Mouse (Mus musculus): ENCODE data around the gene Nelfb. TPM values are rescaled to one million over a fixed set of nuclear protein-coding genes. Genes with fewer than 3 reads are reported as not detected.

Nelfb gene
- total RNA-seq, 2 experiments from 2014 or later = 62.1 to 68.6 TPM

DNA sequence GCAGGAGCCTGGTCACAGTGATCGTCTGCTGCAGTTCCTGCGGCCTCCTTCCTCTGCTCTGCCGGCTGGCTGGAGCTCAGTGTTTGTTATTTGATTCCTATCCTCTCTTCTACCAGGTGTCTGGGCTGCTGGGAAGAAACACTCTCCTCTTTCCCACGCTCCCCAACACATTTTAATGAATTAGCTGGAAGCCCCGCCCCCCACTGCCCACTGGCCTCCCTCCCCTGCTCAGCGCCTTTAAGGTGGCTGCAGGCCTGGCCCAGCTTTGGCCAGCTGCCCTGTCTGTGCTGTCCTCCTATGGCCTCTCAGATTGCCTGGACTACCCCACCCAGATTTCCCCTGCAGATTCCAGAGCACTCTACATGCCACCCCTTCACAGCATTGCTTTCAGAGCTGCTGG is 33.6 kb downstream of the Nelfb start:
- peak in 1 of 2 experiments; percentile 47 for DNase-seq (ENCODE audit: low spot score in 2 of 2)

DNA sequence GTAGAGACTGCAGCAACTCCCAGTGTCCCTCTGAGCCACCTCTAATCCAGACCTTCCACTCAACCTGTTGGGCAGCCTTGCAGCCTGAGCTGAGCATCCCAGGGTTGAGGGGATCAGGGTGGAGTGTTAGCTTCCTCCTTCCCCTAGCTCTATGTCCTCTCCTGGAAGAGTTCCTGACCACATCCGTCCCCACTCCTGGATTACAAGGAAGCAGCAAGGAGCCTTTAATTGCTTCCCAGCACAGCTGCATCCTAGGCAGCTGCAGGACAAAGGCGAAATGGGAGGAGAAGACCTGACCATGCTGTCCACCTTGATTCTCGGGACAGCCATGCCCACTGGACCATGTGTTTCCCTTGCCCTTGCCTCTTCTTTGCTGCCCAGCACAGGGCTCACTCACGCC is 34.2 kb downstream of the Nelfb start:
- no peak for DNase-seq (ENCODE audit: low spot score in 2 of 2)

DNA sequence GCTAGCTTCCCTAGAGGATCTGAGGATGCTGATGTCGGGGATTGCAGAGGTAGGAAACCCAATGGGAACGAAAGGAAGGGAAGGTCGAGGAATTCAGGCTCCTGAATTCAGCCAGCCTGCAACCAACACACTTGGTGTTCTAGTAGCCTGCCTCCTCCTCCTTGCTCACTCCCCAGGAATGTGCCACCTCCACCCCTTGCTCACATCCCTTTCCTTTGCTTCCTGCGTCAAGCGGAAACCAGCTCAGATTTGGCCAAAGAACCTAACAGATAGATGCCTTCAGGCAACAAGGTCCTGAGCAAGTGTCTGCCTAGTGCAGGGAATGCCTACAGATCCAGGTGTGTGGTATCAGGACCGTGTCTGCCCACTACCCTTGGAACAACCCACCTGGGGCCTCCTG is 34.7 kb downstream of the Nelfb start:
- DNase-seq (ENCODE audit: low spot score in 2 of 2) = no peak

DNA sequence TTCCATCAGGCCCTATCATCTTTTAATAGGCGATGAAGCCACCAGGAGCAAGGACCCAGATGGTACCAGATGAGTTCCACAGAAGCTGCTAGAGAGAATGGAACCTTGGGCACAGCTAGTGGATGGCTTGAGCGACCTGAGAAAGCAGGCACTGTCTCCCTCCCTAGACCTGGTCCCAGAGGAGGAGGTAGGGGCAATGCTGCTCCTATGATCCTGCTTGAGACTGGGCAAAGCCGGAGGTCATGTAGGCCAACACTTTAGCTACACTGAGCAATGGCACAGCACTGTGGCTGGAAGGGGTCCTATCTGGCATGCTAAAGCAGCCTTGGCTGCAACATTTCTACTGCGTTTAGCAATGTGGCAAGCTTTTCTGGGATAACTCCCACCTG is 35.6 kb downstream of the Nelfb start:
- DNase-seq (ENCODE audit: low spot score in 2 of 2) = no peak

DNA sequence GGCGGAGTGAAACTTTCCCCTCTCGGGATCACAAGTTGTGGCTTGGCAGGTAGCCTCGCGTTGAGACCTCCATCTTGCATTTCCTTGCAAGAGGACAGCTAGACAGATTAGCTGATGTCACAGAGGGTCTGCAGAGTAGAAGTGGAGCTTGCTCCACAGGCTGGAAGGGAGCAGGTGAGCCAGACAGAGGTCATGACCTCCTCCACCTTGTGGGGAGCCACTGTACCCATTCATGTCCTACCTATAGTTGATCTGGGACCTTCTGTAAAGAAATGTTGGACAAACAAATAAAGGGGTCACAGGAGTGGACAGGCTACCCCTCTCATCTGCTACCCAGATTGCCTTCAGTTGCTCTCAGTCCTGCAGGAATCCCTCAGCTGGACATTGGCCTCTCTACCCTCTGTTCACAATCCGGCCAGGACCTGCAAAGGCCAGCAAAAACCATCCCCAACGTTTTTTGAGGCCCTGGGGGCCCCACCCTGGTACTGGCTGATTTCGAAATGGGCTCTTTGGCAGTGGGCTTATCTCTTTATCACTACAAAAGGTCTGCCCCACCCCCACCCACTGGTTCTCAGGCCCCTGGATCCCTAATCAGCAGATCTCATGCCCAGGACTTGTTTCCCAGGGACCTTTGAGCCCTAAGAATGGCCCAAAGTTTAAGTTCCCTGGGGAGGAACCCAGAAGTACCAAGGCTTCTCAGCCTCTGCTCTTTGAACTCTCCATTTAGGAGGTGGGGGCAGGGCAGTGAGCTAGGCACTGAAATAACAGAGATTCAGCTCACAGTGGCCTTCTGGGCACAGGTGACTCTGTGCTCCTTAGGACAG is 36.2 kb downstream of the Nelfb start:
- no peak for DNase-seq (ENCODE audit: low spot score in 2 of 2)

DNA sequence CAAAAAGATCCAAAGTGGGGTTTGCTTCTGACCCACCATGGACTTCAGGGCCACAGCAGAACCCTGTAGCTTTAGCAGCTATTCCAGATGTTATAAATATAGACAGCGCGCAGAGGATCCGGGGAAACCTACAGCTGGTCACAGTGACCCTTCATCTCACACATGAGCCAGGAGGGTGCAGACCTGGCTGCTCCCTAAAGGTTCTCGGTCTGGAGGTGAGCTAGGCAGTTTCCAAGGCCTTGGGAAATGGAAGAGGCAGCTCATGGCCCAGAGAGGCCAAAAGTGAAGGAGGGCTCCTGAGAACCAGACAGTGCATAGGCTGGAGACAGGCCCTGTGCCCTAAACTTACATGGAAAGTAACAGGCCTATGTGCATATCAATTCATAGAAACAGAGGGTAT is 37.5 kb downstream of the Nelfb start:
- no peak for DNase-seq (ENCODE audit: low spot score in 2 of 2)

DNA sequence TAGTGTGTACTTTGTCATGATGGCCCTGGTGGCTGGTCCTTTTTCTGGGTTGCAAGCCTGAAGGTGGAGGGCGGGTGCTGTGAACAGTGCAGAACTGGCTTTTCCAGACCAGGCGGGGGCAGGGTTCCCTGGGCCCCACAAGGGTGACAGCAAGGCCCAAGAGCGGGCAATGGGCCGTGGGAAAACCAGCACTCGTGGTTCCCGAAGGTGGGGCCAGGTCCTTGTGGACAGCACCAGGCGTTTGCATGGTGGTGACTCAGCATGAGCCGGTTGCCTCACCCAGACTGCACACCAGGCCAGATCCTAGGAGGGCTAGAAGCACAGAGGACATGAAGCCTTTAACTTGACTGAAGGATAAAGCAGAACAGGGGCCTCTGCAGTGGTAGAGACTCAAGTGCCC is 38.7 kb downstream of the Nelfb start:
- DNase-seq (ENCODE audit: low spot score in 2 of 2) = no peak

DNA sequence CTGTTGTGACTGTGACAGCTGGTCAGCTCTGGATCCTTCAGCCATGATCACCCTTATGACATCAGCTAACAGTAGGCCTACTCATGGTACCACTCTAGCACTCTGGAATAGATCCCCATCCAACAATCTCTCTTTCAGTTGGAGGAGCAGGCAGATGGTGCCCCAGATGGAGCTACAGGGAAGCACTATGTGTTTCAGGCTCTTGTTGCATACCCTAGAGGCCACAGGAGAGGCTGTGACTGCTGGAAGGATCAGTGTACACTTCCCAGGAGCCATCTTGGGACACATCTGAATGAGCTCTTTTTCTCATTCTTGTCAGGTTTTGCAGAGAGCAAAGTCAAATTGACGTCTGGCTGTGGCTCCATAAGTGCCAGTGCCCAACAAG is 39.5 kb downstream of the Nelfb start:
- DNase-seq (ENCODE audit: low spot score in 2 of 2) = no peak

DNA sequence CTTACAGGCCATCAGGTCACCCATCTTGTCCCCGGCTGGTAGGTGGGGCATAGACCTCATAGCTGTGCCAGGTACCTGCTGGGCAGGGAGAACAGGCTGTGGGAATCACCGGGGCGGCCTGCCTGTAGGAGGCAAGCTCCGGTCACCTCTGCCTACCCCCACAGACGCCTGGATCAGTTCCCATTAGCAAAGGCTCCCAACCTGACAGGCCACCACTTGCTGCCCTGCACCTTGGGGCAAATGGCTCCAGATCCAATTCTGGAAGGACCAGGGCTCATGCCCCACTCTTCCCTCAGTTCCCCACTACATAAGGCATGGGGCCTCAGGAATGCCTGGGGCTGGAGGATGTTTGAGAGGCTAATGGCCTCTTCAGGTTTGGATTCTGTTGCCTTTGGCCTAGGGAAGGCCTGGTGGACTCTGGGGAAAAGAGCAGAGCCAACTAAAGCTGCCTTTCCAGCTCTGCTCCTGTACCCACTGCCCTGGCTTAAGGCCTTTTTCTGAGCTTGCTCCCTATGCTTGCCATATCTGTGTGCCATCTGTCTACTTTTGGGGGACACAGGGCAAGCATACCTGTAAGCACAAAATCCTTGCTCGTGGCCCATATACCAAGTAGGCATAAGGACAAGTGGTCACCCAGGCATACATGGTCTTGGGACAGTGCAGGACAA is 40.1 kb downstream of the Nelfb start:
- no peak for DNase-seq (ENCODE audit: low spot score in 2 of 2)

DNA sequence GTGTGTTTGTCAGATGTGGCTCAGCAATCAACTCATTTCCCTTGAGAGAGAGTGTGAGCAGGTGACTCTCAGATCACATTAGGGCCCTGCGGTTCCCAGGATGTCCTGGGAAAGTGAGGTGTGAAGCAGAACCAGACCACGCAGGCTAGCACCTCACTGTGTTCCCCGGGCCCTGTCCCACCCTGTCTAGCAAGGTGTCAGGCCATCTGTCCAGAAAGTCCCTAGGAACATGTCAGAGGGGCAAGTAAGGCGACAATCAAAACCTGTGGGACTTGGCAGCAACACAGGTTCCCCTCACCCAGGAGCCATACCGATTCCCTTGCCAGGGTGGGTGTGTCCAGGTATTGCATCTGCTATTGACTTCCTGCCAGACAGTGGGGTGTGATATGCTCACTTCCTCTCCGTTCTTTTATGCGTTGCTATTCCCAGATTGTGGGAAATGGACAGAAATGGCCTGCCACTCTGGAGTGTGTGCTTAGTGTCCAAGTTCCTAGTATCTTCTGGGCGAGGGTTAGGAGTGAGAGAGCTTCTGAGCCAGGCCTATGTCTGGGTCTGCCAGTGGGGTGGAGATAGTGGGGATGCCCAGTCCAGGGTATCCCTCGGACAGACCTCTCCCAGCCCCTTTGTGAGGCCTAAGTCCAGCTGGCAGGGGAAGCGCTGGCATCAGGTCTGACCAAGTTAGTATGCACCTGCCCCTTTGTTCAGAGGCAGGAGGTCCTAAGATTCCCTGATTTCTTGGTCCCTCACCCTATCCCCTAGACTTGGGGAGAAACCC is 40.8 kb downstream of the Nelfb start:
- no peak for DNase-seq (ENCODE audit: low spot score in 2 of 2)

DNA sequence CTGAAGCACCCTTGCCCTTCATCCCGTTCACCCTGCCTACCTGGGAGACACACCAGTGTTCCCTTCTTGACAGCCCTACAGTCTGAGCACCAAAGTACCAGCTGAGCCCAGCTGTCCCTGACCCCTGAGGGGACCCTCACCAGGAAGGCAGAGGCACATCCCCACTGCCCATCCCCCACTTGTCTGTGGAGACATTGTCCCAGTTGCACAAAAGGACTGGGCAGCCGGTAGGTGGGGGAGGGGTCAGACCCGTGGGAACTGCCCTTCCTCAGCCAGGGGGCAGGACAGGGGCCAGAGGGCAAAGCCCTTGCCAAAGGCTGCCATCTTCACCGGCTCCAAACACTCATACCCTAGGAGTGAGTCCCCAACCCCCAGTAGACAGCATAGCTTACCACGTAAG is 41.5 kb downstream of the Nelfb start:
- no peak for DNase-seq (ENCODE audit: low spot score in 2 of 2)

DNA sequence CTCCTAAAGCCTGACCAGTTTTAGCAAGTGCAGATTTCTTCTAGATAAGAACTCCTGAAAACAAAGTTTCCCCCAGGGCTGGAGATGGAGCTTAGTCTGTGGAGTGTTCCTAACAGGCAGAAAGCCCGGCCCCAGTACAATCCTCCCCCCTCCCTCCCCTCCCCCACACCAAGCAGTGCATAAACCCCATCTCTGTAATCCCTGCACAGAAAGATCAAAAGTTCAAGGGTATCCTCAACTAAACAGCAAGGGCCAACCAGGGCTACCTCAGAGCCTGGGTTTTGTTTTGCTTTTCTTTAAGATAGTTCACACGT is 42.7 kb downstream of the Nelfb start:
- DNase-seq (ENCODE audit: low spot score in 2 of 2) = no peak

DNA sequence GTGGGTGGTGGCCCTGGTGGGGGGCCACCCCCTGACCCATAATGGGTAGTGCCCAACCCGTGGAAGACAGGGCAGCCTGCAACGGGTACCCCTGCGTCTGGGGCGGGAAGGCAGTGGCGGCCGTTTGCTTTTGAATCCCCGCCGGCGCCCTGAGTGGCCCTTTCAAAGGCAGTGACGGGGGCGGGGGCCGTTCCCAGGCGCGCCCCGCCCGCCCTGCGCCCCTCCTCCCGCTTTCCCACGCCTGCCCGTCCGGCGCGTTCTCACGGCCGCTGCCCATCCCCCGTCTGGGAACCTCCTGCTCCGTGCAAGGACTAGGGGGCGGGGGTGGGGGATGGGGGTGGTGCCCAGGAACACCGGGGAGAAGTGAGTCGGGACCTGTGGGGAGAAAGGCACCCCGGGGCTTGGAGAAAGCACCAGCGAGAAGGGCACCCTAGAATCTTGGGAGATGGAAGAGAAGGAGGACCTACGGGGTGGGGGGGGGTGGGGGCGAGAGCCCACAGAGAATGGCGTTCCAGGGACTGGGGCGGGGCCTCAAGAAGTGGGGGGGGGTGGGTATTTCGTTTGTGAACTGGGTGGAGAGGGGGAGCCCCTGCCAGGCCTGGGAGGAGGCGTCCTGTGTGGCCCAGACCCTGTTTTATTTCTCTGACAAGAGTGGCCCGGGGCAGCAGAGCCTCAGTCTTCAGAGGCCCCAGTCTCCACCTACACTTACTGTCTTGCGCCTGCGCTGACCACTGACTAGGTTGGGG is 43.2 kb downstream of the Nelfb start:
- peak; percentile 37 to 41 for DNase-seq (ENCODE audit: low spot score in 2 of 2)

DNA sequence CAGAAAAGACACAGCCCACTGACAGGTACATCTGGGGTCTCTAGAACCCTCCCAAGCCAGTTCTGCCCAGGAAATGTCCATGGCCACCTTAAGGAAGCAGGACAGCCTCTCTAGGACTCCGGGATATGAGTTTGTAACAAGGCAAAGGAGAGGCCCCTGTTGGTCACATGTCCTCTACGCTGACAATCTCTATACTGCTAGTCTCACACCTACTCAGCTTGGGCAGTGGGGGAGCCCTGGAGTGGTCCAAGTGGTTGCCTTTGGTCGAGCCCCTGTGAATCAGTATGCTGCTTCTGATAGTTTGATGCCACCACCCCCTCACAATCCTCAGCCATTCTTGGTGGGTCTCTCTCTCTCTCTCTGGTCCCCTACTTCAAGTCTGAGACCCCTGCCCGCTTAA is 43.8 kb downstream of the Nelfb start:
- no peak for DNase-seq (ENCODE audit: low spot score in 2 of 2)

DNA sequence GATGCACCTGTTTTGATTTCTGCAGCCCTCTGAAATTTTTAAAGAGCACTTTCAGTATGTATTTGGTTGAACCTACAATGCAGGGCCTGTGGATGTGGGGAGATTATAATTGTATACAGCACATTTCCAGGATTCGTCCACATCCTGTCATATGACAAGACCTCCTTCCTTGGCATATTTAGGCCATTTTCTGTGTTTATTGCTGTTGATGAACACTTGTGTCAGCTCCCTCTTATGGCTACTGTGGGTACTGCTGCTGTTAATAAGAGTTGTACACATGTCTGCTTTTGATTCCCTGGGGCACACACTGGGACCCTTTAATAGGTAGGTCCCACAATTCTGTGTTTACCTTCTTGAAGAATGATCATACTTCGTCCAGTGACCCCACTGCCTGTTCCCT is 53.6 kb downstream of the Nelfb start:
- DNase-seq (ENCODE audit: low spot score in 2 of 2) = peak in 1 of 2 experiments; percentile 48

DNA sequence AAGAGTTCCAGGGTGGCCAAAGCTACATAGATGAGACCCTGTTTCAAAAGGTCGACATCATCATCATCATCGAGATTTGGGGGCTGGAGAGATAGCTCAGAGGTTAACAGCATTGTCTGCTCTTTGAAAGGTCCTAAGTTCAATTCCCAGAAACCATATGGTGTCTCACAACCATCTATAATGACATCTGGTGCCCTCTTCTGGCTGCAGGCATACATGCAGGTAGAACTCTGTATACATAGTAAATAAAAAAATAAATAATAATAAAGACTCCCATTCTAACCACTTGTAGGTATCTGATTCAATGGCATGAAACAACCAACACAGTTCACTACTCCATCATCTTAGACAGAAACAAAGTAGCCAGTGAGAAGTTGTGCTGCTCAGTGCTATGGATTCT is 54.3 kb downstream of the Nelfb start:
- no peak for DNase-seq (ENCODE audit: low spot score in 2 of 2)

DNA sequence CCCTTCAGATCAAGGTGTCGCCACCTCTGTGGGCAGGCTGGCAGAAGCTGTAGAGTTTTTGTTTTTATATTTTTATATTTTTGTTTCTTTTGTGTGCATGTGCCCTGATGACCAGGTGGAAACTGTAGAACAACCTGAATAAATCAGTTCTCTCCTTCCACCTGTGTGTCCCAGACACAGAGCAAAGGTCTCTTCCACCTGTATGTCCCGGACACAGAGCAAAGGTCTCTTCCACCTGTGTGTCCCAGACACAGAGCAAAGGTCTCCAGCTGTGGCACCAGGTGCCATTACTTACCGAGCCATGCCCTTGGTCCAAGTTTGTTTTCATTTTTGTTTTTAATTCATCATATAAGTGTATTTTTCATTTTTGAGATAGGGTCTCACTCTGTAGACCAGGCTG is 55.1 kb downstream of the Nelfb start:
- DNase-seq (ENCODE audit: low spot score in 2 of 2) = no peak

DNA sequence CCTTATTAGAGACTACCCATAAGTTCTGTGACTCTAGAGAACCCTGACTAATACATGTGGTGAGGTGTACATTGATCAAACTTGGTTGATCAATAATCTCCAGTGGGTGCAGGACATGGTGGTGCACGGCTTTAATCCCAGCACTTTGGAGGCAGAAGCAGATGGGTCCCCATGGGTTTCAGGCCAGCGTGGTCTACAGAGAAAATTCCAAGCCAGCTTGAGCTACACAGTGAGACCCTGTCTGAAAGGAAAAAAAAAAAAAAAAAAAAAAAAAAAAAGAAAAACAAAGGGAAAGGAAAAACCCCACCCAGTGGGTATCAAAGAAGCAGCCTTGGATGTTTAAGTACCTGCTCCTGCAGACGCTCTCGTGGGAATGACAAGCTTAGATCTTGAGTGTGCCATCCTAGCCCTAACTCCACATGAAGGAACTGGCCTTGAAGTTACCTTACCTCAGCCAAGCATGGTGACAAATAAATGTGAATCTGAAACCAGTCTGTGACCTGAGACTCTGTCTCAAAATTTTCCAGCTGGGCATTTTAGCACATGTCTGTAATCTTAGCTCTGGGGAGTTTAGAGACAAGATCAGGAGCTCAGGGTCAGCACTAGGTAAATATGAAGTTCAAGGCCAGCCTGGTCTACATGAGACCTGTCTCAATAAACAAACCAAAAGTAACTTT is 59.9 kb downstream of the Nelfb start:
- no peak for DNase-seq (ENCODE audit: low spot score in 2 of 2)
